Mouse (Mus musculus): ENCODE data around the gene 3110009E18Rik.

DNA sequence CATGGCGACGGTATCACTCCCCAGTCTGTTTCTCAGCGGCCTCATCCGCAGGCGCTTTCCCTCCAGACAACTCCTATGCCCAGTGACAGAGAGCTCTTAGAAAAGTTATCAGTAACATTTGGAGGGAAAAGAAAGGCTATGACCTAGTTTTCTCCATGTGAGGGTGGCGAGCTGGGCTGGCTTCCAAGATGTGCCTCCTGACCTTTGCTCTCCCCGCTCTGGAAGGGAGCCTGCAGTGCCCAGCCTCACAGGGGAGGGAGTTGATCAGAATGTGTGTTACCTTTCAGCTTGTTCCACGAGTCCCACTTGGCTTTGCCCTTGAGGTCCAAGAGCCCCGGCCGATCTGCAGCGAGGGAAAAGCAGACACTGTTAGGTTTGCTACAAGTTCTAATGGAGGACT lies 4.9 kb upstream of the 3110009E18Rik start:
- no peak for TF ChIP-seq EP300 (IDR thresholded peaks at IDR 0.05)
- no peak for TF ChIP-seq CTCF (IDR thresholded peaks at IDR 0.05)

All from lung, postnatal 0 days (tissue).